Mouse (Mus musculus): ENCODE data around the gene Bcl2l13.

- TF ChIP-seq CTCF (IDR thresholded peaks at IDR 0.05; ENCODE audit: extremely low read depth, insufficient read depth, low read length) (no peak), POLR2A (IDR thresholded peaks at IDR 0.05; ENCODE audit: extremely low read depth, insufficient read depth, low read length) (no peak)
Observed at GRCm38 (mm10) chr6:120894089-120894488, 58.1 kb downstream of the Bcl2l13 start.

All from cortical plate, adult 2 months (tissue).